Mouse (Mus musculus) hematopoietic stem cell, adult 5-6 weeks (primary cell): ENCODE results near the gene Zfp618. TPM values are rescaled to one million over a fixed set of nuclear protein-coding genes. Genes with fewer than 3 reads are reported as not detected.

ENCODE experiments used
- ATAC-seq, 2 experiments: fragments of 125-278 bp in 1 of 2; replicated peaks in 1 of 2; 2 replicates each; pipeline ENCODE4 v1.8.0; 2016 to 2017; ENCODE audit warnings: inconsistent platforms in 2 of 2, mild to moderate bottlenecking in 2 of 2, moderate number of reproducible peaks in 2 of 2, low read depth in 1 of 2, moderate TSS enrichment in 1 of 2; ENCODE audit not compliant: low FRiP score in 2 of 2, poor library complexity in 2 of 2, severe bottlenecking in 2 of 2, insufficient read depth in 1 of 2, low TSS enrichment in 1 of 2
- total RNA-seq: library from RNA; stranded (forward); fragments of 172-1452, 232-1000 nt; gene quantifications from 2 replicates; pipeline ENCODE4 v1.2.3, GENCODE M21; 2017

The Zfp618 gene
- total RNA-seq, 1 experiment from 2014 or later = 1.3 TPM

DNA sequence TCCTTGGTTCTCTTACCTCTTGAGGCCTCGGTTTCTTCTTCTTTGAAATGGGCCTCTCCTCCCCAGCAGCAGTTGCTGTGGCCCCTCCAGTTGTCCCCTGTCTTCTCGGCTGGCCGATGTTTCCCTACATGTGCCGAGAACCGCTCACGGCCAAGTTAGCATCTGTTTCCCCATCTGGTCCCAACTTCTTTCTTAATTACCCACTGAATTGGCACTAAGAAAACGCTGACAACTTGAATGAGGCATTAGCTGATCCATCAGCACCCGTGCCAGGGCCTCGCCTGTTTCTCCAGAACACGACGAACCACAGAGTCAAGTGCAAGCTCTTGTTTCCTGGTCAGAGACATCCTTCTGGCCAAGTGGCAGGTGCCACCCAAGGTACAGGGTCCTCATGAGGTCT is 26.0 kb downstream of the Zfp618 start:
- ATAC-seq = no peak

DNA sequence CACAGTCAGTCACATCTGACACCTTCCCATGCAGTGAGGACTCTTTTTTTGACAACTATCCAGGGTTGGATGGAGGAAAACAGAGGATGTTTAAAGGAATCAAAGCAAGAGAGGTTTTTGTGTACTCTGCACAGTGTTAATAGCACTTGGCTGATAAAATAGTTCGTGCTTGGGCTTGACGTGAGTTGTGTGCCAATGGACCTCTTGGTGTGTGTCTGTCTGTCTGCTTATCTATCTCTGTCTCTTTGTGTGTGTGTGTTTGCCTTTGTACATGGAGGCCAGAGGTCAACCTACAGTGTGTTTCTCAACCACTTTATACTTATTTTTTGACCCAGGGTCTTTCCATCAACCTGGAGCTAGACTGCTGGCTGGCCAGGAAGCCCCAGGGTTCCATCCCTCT is 27.8 kb downstream of the Zfp618 start:
- no peak for ATAC-seq

DNA sequence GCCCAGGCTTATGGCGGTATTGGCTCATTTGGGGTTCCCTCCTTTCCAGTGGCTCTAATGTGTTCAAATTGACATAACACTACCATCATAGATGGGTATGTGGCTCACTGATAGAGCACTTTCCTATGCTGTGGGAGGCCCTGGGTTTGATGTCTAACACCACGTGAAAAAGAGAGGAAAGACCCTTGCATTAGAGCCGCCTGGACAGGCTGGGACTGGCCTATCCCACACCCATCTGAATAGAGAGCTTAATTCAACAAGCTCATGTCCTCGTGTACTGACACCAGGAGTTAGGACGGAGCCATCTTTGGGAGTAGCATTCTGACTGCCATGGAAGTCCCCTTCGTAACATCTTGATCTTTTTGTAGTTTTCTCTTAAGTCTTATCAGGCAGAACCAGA is 32.2 kb downstream of the Zfp618 start:
- no peak for ATAC-seq

GRCm38 (mm10) chr4:62998431-62998835 is 33.1 kb downstream of the Zfp618 start:
- ATAC-seq = no peak

- no peak for ATAC-seq
These were observed 33.5 kb downstream of the Zfp618 start for GRCm38 (mm10) chr4:62998908-62999307.

DNA sequence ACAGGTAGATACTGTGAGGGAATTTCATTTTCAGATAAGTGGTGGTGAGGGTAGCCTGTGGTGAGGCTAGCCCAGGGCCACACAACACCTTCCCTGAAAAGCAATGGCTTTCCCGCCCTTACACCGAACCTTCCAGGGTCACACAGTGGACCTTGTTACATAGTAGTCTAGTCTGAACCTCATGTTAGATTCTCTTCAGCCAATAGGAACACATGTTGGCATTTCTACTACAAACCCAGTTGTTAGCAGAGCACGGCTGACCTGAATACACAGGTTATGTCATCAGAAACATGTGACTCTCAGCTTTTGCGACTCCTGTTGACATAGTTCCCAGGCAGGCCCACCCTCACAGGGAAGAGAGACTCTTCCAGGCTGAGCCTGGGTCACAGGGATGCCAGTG is 33.9 kb downstream of the Zfp618 start:
- no peak for ATAC-seq

- no peak for ATAC-seq
These were observed 34.5 kb downstream of the Zfp618 start for GRCm38 (mm10) chr4:62999916-63000315.

- ATAC-seq = no peak
These were observed 35.1 kb downstream of the Zfp618 start for GRCm38 (mm10) chr4:63000316-63001055.

GRCm38 (mm10) chr4:63002386-63002785 is 37.0 kb downstream of the Zfp618 start:
- ATAC-seq = no peak

GRCm38 (mm10) chr4:63004519-63004918 is 39.1 kb downstream of the Zfp618 start:
- ATAC-seq = no peak

- ATAC-seq = no peak
These were observed 40.2 kb downstream of the Zfp618 start for GRCm38 (mm10) chr4:63005446-63006185.

GRCm38 (mm10) chr4:63006198-63007155 is 41.1 kb downstream of the Zfp618 start:
- no peak for ATAC-seq

DNA sequence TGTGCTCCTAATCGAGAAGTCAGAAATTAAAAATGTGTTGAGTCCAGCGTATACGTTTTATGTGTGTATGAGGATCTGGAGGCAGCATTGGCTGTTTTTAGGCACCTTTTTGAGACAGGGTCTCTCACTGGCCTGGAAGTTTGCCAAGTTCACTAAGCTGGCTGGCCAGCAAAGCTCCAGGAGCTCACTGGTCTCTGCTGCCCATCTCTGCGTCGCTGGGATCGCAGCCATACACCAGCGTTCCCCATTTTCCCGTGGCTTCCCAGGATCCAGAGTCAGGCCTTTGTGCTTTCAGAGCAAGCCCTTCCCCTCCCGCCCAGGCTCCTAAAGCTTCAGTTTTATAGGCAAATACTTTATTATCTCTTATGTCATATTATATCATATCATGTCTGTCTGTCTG is 42.8 kb downstream of the Zfp618 start:
- ATAC-seq = no peak

DNA sequence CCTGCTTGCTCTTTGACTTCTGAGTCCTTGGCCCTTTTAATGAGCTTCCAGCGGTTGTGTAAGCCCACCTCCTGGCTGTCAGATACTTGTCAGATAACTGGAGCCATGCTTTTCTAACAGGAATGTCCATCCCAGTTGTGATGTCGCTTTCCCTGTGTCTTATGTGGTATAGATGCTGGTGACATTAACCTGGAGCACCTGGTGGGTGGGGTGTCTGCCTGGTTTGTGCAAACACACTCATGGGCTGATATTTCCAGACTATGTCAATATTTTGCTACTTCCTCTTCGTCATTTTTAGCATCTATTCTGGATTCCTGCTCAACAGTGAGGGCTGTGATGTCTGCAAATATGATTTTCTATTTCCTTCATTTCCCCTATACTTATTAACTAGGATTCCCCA is 43.4 kb downstream of the Zfp618 start:
- no peak for ATAC-seq

- no peak for ATAC-seq
These were observed 44.4 kb downstream of the Zfp618 start for GRCm38 (mm10) chr4:63009821-63010220.

GRCm38 (mm10) chr4:63010226-63010625 is 44.9 kb downstream of the Zfp618 start:
- no peak for ATAC-seq

GRCm38 (mm10) chr4:63018616-63019015 is 53.2 kb downstream of the Zfp618 start:
- no peak for ATAC-seq

GRCm38 (mm10) chr4:63019428-63019858 is 54.1 kb downstream of the Zfp618 start:
- no peak for ATAC-seq
